Mouse (Mus musculus): ENCODE data around the gene Mtx1. TPM values are rescaled to one million over a fixed set of nuclear protein-coding genes. Genes with fewer than 3 reads are reported as not detected.

The Mtx1 gene
- polyA plus RNA-seq (2015; fragmentation: Nextera tagmentation; extraction: Ambion mirVana): 105 and 111 TPM in 2 replicates

GRCm38 (mm10) chr3:89226900-89227299 lies at the start of gene Mtx1:
Gene Mtx1 (minus strand): TSS chr3:89227088.
- Histone ChIP-seq H3K9ac (replicated peaks) (no peak within 1 kb of the TSS), H3K4me3 (ENCODE audit: low read depth, low read length) (peak within 1 kb of the TSS; percentile 57), H3K9me3 (ENCODE audit: low read length) (no peaks in the 10 kb centered on the region), H3K4me1 (ENCODE audit: insufficient read depth) (peaks cover 10% of the 10 kb centered on the region), H3K27ac (ENCODE audit: low read depth) (no peak within 1 kb of the TSS), H3K36me3 (replicated peaks; ENCODE audit: insufficient read depth, low read length) (no peaks in the 10 kb centered on the region), H3K27me3 (ENCODE audit: insufficient read depth, low read length) (peaks cover 44% of the 10 kb centered on the region), H3K4me2 (ENCODE audit: low read depth, low read length) (peak within 1 kb of the TSS; percentile 81)
- DNase-seq (no peak), ATAC-seq (no peak)
- TF ChIP-seq EP300 (IDR thresholded peaks at IDR 0.05; ENCODE audit: low read depth) (no peak), CTCF (IDR thresholded peaks at IDR 0.05; ENCODE audit: low read depth) (no peak)
- WGBS (ENCODE audit: insufficient replicate concordance): 9% methylated on average over 21 of the region's 21 CpGs

GRCm38 (mm10) chr3:89276061-89276460 lies 49.2 kb upstream of the Mtx1 start:
- DNase-seq: no peak
- 0 out of 2 replicates have a peak overlapping the region, but pooled peaks have one; percentile 73 for H3K4me2 ChIP-seq (ENCODE audit: low read depth, low read length)
- H3K4me3 ChIP-seq (ENCODE audit: low read depth, low read length): no peak overlapping the region; the same call in 1 of the 2 replicates
- 87% methylated on average over 13 of the region's 13 CpGs for WGBS (ENCODE audit: insufficient replicate concordance)
- no peak for ATAC-seq
- H3K27me3 ChIP-seq (ENCODE audit: insufficient read depth, low read length): peaks cover 19% of the 10 kb centered on the region
- H3K9ac ChIP-seq (replicated peaks): no peak overlapping the region
- peaks cover 21% of the 10 kb centered on the region for H3K36me3 ChIP-seq (replicated peaks; ENCODE audit: insufficient read depth, low read length)
- no peak overlapping the region for H3K27ac ChIP-seq (ENCODE audit: low read depth)
- H3K4me1 ChIP-seq (ENCODE audit: insufficient read depth): peaks cover 6% of the 10 kb centered on the region
- no peak for TF ChIP-seq EP300 (IDR thresholded peaks at IDR 0.05; ENCODE audit: low read depth)
- TF ChIP-seq CTCF (IDR thresholded peaks at IDR 0.05; ENCODE audit: low read depth): no peak
- H3K9me3 ChIP-seq (ENCODE audit: low read length): no peaks in the 10 kb centered on the region

GRCm38 (mm10) chr3:89271760-89272159 lies 44.9 kb upstream of the Mtx1 start:
- H3K4me2 ChIP-seq (ENCODE audit: low read depth, low read length): no peak overlapping the region
- no peak overlapping the region for H3K4me3 ChIP-seq (ENCODE audit: low read depth, low read length)
- no peak overlapping the region for H3K27ac ChIP-seq (ENCODE audit: low read depth)
- TF ChIP-seq EP300 (IDR thresholded peaks at IDR 0.05; ENCODE audit: low read depth) (no peak), CTCF (IDR thresholded peaks at IDR 0.05; ENCODE audit: low read depth) (no peak)
- H3K9ac ChIP-seq (replicated peaks): no peak overlapping the region
- no peaks in the 10 kb centered on the region for H3K27me3 ChIP-seq (ENCODE audit: insufficient read depth, low read length)
- H3K4me1 ChIP-seq (ENCODE audit: insufficient read depth): peaks cover 24% of the 10 kb centered on the region
- peaks cover 26% of the 10 kb centered on the region for H3K36me3 ChIP-seq (replicated peaks; ENCODE audit: insufficient read depth, low read length)
- no peak for ATAC-seq
- DNase-seq: no peak
- no peaks in the 10 kb centered on the region for H3K9me3 ChIP-seq (ENCODE audit: low read length)
- WGBS (ENCODE audit: insufficient replicate concordance): 69% methylated on average over 6 of the region's 6 CpGs

- WGBS (ENCODE audit: insufficient replicate concordance): 70% methylated on average over 6 of the region's 6 CpGs
- ATAC-seq (no peak), DNase-seq (no peak)
- Histone ChIP-seq H3K4me3 (ENCODE audit: low read depth, low read length) (peak overlapping the region; percentile 67), H3K9ac (replicated peaks) (no peak overlapping the region), H3K36me3 (replicated peaks; ENCODE audit: insufficient read depth, low read length) (peaks cover 23% of the 10 kb centered on the region), H3K4me2 (ENCODE audit: low read depth, low read length) (peak overlapping the region; percentile 75), H3K9me3 (ENCODE audit: low read length) (no peaks in the 10 kb centered on the region), H3K27ac (ENCODE audit: low read depth) (peak overlapping the region; percentile 69; the same call in 1 of the 2 replicates), H3K4me1 (ENCODE audit: insufficient read depth) (peaks cover 20% of the 10 kb centered on the region), H3K27me3 (ENCODE audit: insufficient read depth, low read length) (no peaks in the 10 kb centered on the region)
- TF ChIP-seq CTCF (IDR thresholded peaks at IDR 0.05; ENCODE audit: low read depth): no peak
- no peak for TF ChIP-seq EP300 (IDR thresholded peaks at IDR 0.05; ENCODE audit: low read depth)
Observed at GRCm38 (mm10) chr3:89270891-89271290, 44.0 kb upstream of the Mtx1 start.

GRCm38 (mm10) chr3:89270051-89270755 lies 43.3 kb upstream of the Mtx1 start, which contains the start of gene Slc50a1:
Gene Slc50a1 (minus strand): TSS chr3:89270570.
- Histone ChIP-seq H3K4me1 (ENCODE audit: insufficient read depth) (peaks cover 20% of the 10 kb centered on the region), H3K27ac (ENCODE audit: low read depth) (peak within 1 kb of the TSS; percentile 69; the same call in 1 of the 2 replicates), H3K9ac (replicated peaks) (peak within 1 kb of the TSS; percentile 65), H3K27me3 (ENCODE audit: insufficient read depth, low read length) (no peaks in the 10 kb centered on the region), H3K4me2 (ENCODE audit: low read depth, low read length) (peak within 1 kb of the TSS; percentile 75), H3K4me3 (ENCODE audit: low read depth, low read length) (peak within 1 kb of the TSS; percentile 67), H3K36me3 (replicated peaks; ENCODE audit: insufficient read depth, low read length) (peaks cover 18% of the 10 kb centered on the region), H3K9me3 (ENCODE audit: low read length) (no peaks in the 10 kb centered on the region)
- peak; percentile 84 for DNase-seq
- peak; percentile 57 for TF ChIP-seq CTCF (IDR thresholded peaks at IDR 0.05; ENCODE audit: low read depth)
- TF ChIP-seq EP300 (IDR thresholded peaks at IDR 0.05; ENCODE audit: low read depth): no peak; the same call in 1 of the 2 replicates
- peak; percentile 60 for ATAC-seq
- 2% methylated on average over 37 of the region's 39 CpGs for WGBS (ENCODE audit: insufficient replicate concordance)

- Histone ChIP-seq H3K4me3 (ENCODE audit: low read depth, low read length) (no peak overlapping the region), H3K36me3 (replicated peaks; ENCODE audit: insufficient read depth, low read length) (peaks cover 18% of the 10 kb centered on the region), H3K9ac (replicated peaks) (no peak overlapping the region), H3K4me1 (ENCODE audit: insufficient read depth) (peaks cover 20% of the 10 kb centered on the region), H3K4me2 (ENCODE audit: low read depth, low read length) (peak overlapping the region; percentile 75; the same call in 1 of the 2 replicates), H3K9me3 (ENCODE audit: low read length) (no peaks in the 10 kb centered on the region), H3K27me3 (ENCODE audit: insufficient read depth, low read length) (no peaks in the 10 kb centered on the region), H3K27ac (ENCODE audit: low read depth) (no peak overlapping the region)
- WGBS (ENCODE audit: insufficient replicate concordance): 78% methylated on average over 8 of the region's 8 CpGs
- ATAC-seq (no peak), DNase-seq (no peak)
- TF ChIP-seq EP300 (IDR thresholded peaks at IDR 0.05; ENCODE audit: low read depth) (no peak), CTCF (IDR thresholded peaks at IDR 0.05; ENCODE audit: low read depth) (no peak)
Observed at GRCm38 (mm10) chr3:89268916-89269315, 42.0 kb upstream of the Mtx1 start.
